Mouse (Mus musculus) E14TG2a.4 (cell line): ENCODE measurements around the gene Slc38a8.

Experiments
- H3K27me3 ChIP-seq: 2 replicates; pipeline ENCODE4 v1.6.1; 2014; ENCODE audit warnings: low read length, control low read depth; ENCODE audit not compliant: insufficient read depth
- H3K36me3 ChIP-seq: 2 replicates; pipeline ENCODE4 v1.6.1; 2014; ENCODE audit warnings: low read length, control low read depth; ENCODE audit not compliant: insufficient read depth
- H3K4me1 ChIP-seq: replicated peaks from 2 replicates; pipeline ENCODE4 v1.6.1; 2014; ENCODE audit warnings: low read depth, low read length, control low read depth
- H3K4me3 ChIP-seq: replicated peaks from 2 replicates; pipeline ENCODE4 v1.5.1; 2014; ENCODE audit warnings: mild to moderate bottlenecking, low read length
- H3K9me3 ChIP-seq: 2 replicates; pipeline ENCODE4 v1.6.1; 2014; ENCODE audit warnings: low read length, control low read depth
- CTCF ChIP-seq: conservative IDR thresholded peaks from 2 replicates; pipeline ENCODE4 v1.5.1; 2014; ENCODE audit warnings: low read length
- NANOG ChIP-seq: IDR thresholded peaks from 2 replicates; pipeline ENCODE4 v1.6.1; 2014; ENCODE audit warnings: borderline replicate concordance, low read length, mixed read lengths
- POU5F1 ChIP-seq: IDR thresholded peaks from 2 replicates; pipeline ENCODE4 v1.6.1; 2014; ENCODE audit warnings: low read length, borderline replicate concordance

The Slc38a8 gene

DNA sequence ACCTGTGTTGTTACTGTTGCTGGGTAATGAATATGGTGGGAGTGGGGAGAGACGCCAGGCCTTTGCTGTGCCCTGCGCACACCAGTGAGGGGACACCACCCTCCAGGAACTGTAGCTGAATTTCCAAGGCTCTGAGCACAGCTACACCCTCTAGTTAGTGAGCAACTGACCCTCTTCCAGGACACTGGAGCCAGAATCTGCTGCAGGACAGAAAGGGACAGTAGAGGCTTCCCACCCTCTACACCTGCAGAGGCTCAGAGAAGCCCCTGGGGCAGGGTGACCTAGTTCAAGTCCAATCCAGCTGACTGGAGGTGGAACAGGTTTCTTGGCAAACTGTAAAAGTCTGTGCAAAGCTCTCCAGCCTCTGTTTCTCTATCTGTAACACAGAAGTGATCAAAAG, 62.1 kb downstream of the Slc38a8 start:
- no peak for TF ChIP-seq POU5F1
- no peak for TF ChIP-seq CTCF
- no peak for TF ChIP-seq NANOG
- H3K4me1 ChIP-seq: peaks cover 38% of the 10 kb centered on the region
- H3K27me3 ChIP-seq: peaks cover 38% of the 10 kb centered on the region
- H3K9me3 ChIP-seq: no peaks in the 10 kb centered on the region
- H3K4me3 ChIP-seq: no peak overlapping the region
- no peaks in the 10 kb centered on the region for H3K36me3 ChIP-seq

DNA sequence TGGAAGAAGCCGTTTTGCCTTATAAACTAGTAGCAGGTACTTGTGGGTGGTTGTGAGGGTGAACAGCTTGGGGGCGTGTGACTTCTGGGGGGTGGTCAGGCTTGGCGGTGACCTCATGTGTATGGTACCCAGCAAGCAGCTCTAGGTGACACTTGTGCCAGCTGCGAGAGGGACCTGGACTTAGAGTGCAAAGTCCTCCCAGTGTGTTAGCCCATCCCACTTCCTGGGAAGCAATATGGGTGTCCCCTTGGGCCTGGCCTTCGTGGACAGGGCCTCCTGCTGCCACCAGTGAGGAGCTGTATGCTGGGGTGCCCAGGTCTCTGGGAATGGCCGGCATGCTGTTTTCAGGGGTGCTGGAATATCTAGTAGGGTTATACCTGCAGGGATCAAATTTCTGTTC, 62.6 kb downstream of the Slc38a8 start:
- no peaks in the 10 kb centered on the region for H3K9me3 ChIP-seq
- H3K27me3 ChIP-seq: peaks cover 38% of the 10 kb centered on the region
- H3K4me3 ChIP-seq: no peak overlapping the region
- H3K4me1 ChIP-seq: peaks cover 38% of the 10 kb centered on the region
- H3K36me3 ChIP-seq: no peaks in the 10 kb centered on the region
- TF ChIP-seq CTCF (no peak), NANOG (no peak), POU5F1 (no peak)

GRCm38 (mm10) chr8:119437506-119437905, 64.0 kb downstream of the Slc38a8 start:
- Histone ChIP-seq H3K27me3 (peaks cover 28% of the 10 kb centered on the region), H3K36me3 (no peaks in the 10 kb centered on the region), H3K4me3 (no peak overlapping the region), H3K9me3 (no peaks in the 10 kb centered on the region), H3K4me1 (peaks cover 38% of the 10 kb centered on the region)
- TF ChIP-seq CTCF (no peak), NANOG (no peak)

GRCm38 (mm10) chr8:119436933-119437332, 64.6 kb downstream of the Slc38a8 start:
- no peak for TF ChIP-seq POU5F1
- no peak for TF ChIP-seq CTCF
- TF ChIP-seq NANOG: no peak
- Histone ChIP-seq H3K4me1 (peaks cover 42% of the 10 kb centered on the region), H3K36me3 (no peaks in the 10 kb centered on the region), H3K4me3 (no peak overlapping the region), H3K9me3 (no peaks in the 10 kb centered on the region), H3K27me3 (peaks cover 22% of the 10 kb centered on the region)

DNA sequence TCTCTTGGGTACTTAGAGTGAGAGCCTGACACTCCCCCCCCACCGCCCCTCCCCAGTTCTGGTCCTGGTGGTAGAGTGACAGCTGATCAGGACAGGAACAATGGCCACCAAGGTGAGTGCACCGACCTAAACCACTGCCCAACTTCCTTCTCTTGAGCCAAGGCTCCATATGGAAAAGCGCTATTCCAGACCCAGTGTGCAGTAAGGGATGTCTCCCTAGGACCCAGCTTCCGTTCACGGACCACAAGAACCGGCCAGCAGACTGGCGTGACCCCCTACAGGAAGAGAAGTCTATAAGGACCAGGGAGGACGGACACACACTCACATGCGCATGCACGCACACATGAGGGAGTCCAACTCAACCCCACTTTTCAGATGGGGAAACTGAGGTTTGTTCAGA, 65.2 kb downstream of the Slc38a8 start:
- Histone ChIP-seq H3K36me3 (no peaks in the 10 kb centered on the region), H3K4me1 (peaks cover 38% of the 10 kb centered on the region), H3K4me3 (no peak overlapping the region), H3K9me3 (no peaks in the 10 kb centered on the region), H3K27me3 (peaks cover 16% of the 10 kb centered on the region)
- TF ChIP-seq CTCF (no peak), POU5F1 (no peak), NANOG (no peak)

- TF ChIP-seq POU5F1: no peak
- no peak for TF ChIP-seq CTCF
- TF ChIP-seq NANOG: no peak
- no peak overlapping the region for H3K4me3 ChIP-seq
- H3K4me1 ChIP-seq: peaks cover 30% of the 10 kb centered on the region
- H3K27me3 ChIP-seq: peaks cover 16% of the 10 kb centered on the region
- no peaks in the 10 kb centered on the region for H3K36me3 ChIP-seq
- no peaks in the 10 kb centered on the region for H3K9me3 ChIP-seq
Observed at GRCm38 (mm10) chr8:119435527-119435926, 66.0 kb downstream of the Slc38a8 start.

DNA sequence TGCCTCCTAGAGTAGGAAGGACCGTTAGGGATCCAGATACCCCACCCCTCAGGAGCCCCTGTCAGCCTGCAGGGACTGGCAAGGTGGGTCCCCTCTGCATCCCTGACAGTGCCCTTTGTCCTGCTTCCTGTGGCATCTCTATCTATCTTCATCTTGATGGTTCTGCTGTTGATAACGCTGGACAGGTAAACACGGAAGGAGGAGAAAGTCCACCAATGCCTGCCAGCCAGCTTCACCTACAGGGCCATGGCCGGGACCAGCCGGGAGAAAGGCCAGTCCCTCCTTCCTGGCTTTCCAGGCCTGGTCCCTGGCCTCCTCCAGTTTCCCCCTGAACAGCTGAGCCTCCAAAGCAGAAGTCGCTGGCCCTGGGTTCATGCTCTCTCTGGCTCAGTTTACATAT, 66.9 kb downstream of the Slc38a8 start:
- no peaks in the 10 kb centered on the region for H3K9me3 ChIP-seq
- no peak for TF ChIP-seq NANOG

DNA sequence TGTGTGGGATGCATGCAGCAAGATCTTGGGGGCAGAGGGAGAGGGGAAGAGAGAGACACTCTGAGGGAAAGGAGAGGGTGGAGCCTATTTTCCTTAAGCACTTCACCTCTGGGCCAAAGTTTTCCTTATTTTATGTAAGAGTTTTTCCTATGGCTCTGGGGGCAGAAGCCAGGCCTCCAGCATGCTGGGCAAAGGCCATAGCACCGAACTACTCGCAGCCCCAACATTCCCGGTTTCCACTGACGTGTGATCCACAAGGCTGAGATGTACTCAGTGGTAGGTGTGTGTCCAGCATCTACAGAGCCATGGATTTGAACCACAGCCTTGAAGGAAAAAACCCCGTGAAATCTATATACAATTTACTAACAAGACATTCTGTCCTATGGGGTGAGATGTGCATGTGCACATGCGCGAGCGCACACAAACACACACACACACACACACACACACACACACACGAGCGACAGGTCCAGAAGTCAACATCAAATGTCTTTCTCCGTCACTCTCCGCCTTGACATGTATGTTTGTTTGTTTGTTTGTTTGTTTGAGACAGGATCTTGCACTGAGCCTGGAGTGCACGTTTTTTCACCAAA, 67.8 kb downstream of the Slc38a8 start, which contains the start of gene Osgin1:
TSS of gene Osgin1 (plus strand) at position 543 of the 593 bp plus-strand sequence.
- H3K4me3 ChIP-seq: no peak within 1 kb of the TSS
- H3K27me3 ChIP-seq: peaks cover 25% of the 10 kb centered on the region
- TF ChIP-seq CTCF: no peak
- TF ChIP-seq NANOG: no peak
- no peak for TF ChIP-seq POU5F1
- H3K36me3 ChIP-seq: no peaks in the 10 kb centered on the region
- peaks cover 17% of the 10 kb centered on the region for H3K4me1 ChIP-seq
- H3K9me3 ChIP-seq: no peaks in the 10 kb centered on the region

More for the DNA sequence above, 66.9 kb downstream of the Slc38a8 start:
- H3K36me3 ChIP-seq: no peaks in the 10 kb centered on the region
- H3K4me3 ChIP-seq: no peak overlapping the region
- peaks cover 19% of the 10 kb centered on the region for H3K27me3 ChIP-seq
- peaks cover 20% of the 10 kb centered on the region for H3K4me1 ChIP-seq

- H3K36me3 ChIP-seq: no peaks in the 10 kb centered on the region
- H3K4me3 ChIP-seq: no peak overlapping the region
- peaks cover 25% of the 10 kb centered on the region for H3K27me3 ChIP-seq
- H3K4me1 ChIP-seq: peaks cover 21% of the 10 kb centered on the region
- no peaks in the 10 kb centered on the region for H3K9me3 ChIP-seq
- TF ChIP-seq CTCF: no peak
- TF ChIP-seq NANOG: no peak
- TF ChIP-seq POU5F1: no peak
Observed at GRCm38 (mm10) chr8:119432372-119432771, 69.1 kb downstream of the Slc38a8 start.

GRCm38 (mm10) chr8:119430690-119431089, 70.8 kb downstream of the Slc38a8 start:
- H3K4me1 ChIP-seq: peaks cover 9% of the 10 kb centered on the region
- no peaks in the 10 kb centered on the region for H3K9me3 ChIP-seq
- TF ChIP-seq NANOG (no peak), POU5F1 (no peak), CTCF (no peak)
- H3K4me3 ChIP-seq: no peak overlapping the region
- H3K27me3 ChIP-seq: peaks cover 23% of the 10 kb centered on the region
- H3K36me3 ChIP-seq: no peaks in the 10 kb centered on the region
